ENCODE assay signal across 9 mouse cellular contexts in the genomic region with DNA sequence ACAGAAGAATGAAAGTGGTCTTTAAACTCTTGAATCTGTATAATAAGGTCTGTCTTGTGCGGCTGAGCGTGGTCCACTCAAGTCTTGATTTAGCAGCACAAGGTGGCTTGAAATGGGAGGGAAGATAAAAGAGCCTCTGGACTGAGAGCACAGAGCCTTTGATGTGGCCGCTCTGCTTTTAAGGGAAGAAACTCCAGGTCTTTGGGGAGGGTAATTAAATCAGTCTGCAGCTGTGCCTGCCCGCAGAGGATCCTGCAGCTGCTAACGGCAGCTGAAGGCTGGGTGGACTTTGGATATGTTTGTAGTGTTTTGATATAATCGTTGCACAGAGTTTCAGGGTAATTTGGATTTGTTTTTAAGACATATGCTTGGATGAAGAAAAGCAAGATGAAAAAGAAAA. TPM values are rescaled to one million over a fixed set of nuclear protein-coding genes. Genes with fewer than 3 reads are reported as not detected.
DNase-seq lines count a peak whose midpoint lies in the region; ATAC-seq and TF ChIP-seq lines count a peak whose summit lies in the region.
"Had no signal": no experiment of that assay in that cellular context is flagged by ENCODE, and none has a peak within 500 bp of the region (broad histone marks: within the 10 kb centered on the region; RNA-seq: fewer than 3 reads in every experiment).

No protein-coding gene starts in this region.

- H3K27me3 ChIP-seq in heart, embryonic 15.5 days, result no peaks in the 10 kb centered on the region
- H3K27me3 ChIP-seq in forebrain, embryonic 14.5 days (replicated peaks; ENCODE audit: control insufficient read depth, insufficient read depth, low read length), result no peaks in the 10 kb centered on the region
- H3K27me3 ChIP-seq in midbrain, embryonic 13.5 days, result no peaks in the 10 kb centered on the region

- peak overlapping the region; percentile 84 for H3K27ac ChIP-seq in heart, embryonic 15.5 days
- H3K27ac ChIP-seq in bone marrow macrophage, adult 2 months (ENCODE audit: insufficient read depth, low read depth, low read length), result peak overlapping the region; percentile 75
- no peak overlapping the region; the same call in 1 of the 2 replicates for H3K27ac ChIP-seq in forebrain, embryonic 14.5 days (ENCODE audit: low read depth, low read length)
- 0 out of 2 replicates have a peak overlapping the region, but pooled peaks have one; percentile 48 for H3K27ac ChIP-seq in midbrain, embryonic 13.5 days

- peaks cover 58% of the 10 kb centered on the region for H3K4me1 ChIP-seq in heart, embryonic 15.5 days (replicated peaks)
- H3K4me1 ChIP-seq in bone marrow macrophage, adult 2 months (ENCODE audit: control insufficient read depth, insufficient read depth, low read length), result peaks cover 53% of the 10 kb centered on the region
- no peaks in the 10 kb centered on the region; the same call in 1 of the 2 replicates for H3K4me1 ChIP-seq in forebrain, embryonic 14.5 days (ENCODE audit: control insufficient read depth, insufficient read depth, low read length)
- H3K4me1 ChIP-seq in midbrain, embryonic 13.5 days (replicated peaks), result peaks cover 33% of the 10 kb centered on the region

- 25% methylated on average over 6 of the region's 6 CpGs for WGBS in heart, embryonic 15.5 days
- 10% methylated on average over 6 of the region's 6 CpGs for WGBS in forebrain, embryonic 14.5 days
- WGBS in midbrain, embryonic 13.5 days, result 8% methylated on average over 6 of the region's 6 CpGs

- no peak for DNase-seq in heart, postnatal 25 days (ENCODE audit: low spot score)
- peak; percentile 56 for DNase-seq in forebrain, embryonic 14.5 days (ENCODE audit: low spot score)
- DNase-seq in right cerebral cortex, postnatal 25 days, result no peak
- no peak for DNase-seq in cerebellum, postnatal 10 days
- DNase-seq in left cerebral cortex, adult 11 months (ENCODE audit: low spot score), result no peak
- DNase-seq: right cerebral cortex, postnatal 4 days had no signal

- intact Hi-C loops in heart, postnatal 25 days (cut with DNase I), result no loop called here

- H3K4me2 ChIP-seq in heart, embryonic 15.5 days, result peak overlapping the region; percentile 23
- no peak overlapping the region for H3K4me2 ChIP-seq in forebrain, embryonic 14.5 days (ENCODE audit: low read length)
- no peak overlapping the region for H3K4me2 ChIP-seq in midbrain, embryonic 13.5 days (replicated peaks)

- peaks cover 5% of the 10 kb centered on the region; the same call in 1 of the 2 replicates for H3K36me3 ChIP-seq in heart, embryonic 15.5 days
- H3K36me3 ChIP-seq in forebrain, embryonic 14.5 days (ENCODE audit: control insufficient read depth, insufficient read depth, low read length), result peaks cover 2% of the 10 kb centered on the region; the same call in 1 of the 2 replicates
- H3K36me3 ChIP-seq in midbrain, embryonic 13.5 days, result peaks cover 10% of the 10 kb centered on the region; the same call in 1 of the 2 replicates

- H3K9ac ChIP-seq in heart, embryonic 15.5 days, result no peak overlapping the region
- H3K9ac ChIP-seq in forebrain, embryonic 14.5 days (ENCODE audit: low read length), result no peak overlapping the region
- no peak overlapping the region for H3K9ac ChIP-seq in midbrain, embryonic 13.5 days (replicated peaks)

- no peak for TF ChIP-seq CTCF in bone marrow macrophage, adult 2 months (IDR thresholded peaks at IDR 0.05; ENCODE audit: low read depth, low read length)

- no peak for ATAC-seq in heart, embryonic 15.5 days (replicated peaks; ENCODE audit: insufficient number of reproducible peaks, insufficient read depth, low FRiP score, low read depth)
- no peak for ATAC-seq in forebrain, embryonic 14.5 days
- peak; percentile 47 for ATAC-seq in midbrain, embryonic 13.5 days

- TF ChIP-seq POLR2A in bone marrow macrophage, adult 2 months (IDR thresholded peaks at IDR 0.05; ENCODE audit: borderline replicate concordance, low read depth, low read length), result no peak

- H3K9me3 ChIP-seq in heart, embryonic 15.5 days (replicated peaks), result no peaks in the 10 kb centered on the region
- H3K9me3 ChIP-seq in forebrain, embryonic 14.5 days (replicated peaks; ENCODE audit: control insufficient read depth, low read length), result no peaks in the 10 kb centered on the region
- H3K9me3 ChIP-seq in midbrain, embryonic 13.5 days, result no peaks in the 10 kb centered on the region

- no peak overlapping the region for H3K4me3 ChIP-seq in heart, embryonic 15.5 days
- no peak overlapping the region for H3K4me3 ChIP-seq in bone marrow macrophage, adult 2 months (ENCODE audit: insufficient read depth, low read length)
- no peak overlapping the region for H3K4me3 ChIP-seq in forebrain, embryonic 14.5 days (ENCODE audit: low read depth, low read length)
- no peak overlapping the region for H3K4me3 ChIP-seq in midbrain, embryonic 13.5 days (replicated peaks)

RNA-seq across cellular contexts. Expression of a gene that starts 33.2 kb away (rescaled TPM):
- 3.0 and 8.4 TPM in 2 replicates for polyA plus RNA-seq in heart, embryonic 15.5 days (2015; fragmentation: Nextera tagmentation; extraction: Ambion mirVana)
- total RNA-seq in heart, postnatal 25 days (2021), result under 1 TPM; 0.39 to 0.68 TPM
- polyA plus RNA-seq in bone marrow macrophage, adult 2 months (2012; ENCODE audit: insufficient read depth, insufficient read length, missing spikeins), result 3.3 and 5.3 TPM in 2 replicates
- 4.5 and 5.5 TPM in 2 replicates for polyA plus RNA-seq in forebrain, embryonic 14.5 days (2014; fragmentation: Nextera tagmentation; extraction: Ambion mirVana)
- polyA plus RNA-seq in midbrain, embryonic 13.5 days (2015; fragmentation: Nextera tagmentation; extraction: Ambion mirVana), result 3.4 and 4.6 TPM in 2 replicates

RNA-seq across cellular contexts. Expression of a gene that starts 58.7 kb away (rescaled TPM):
- 289 and 356 TPM in 2 replicates for polyA plus RNA-seq in heart, embryonic 15.5 days (2015; fragmentation: Nextera tagmentation; extraction: Ambion mirVana)
- total RNA-seq in heart, postnatal 25 days (2021), result 100 to 1,000 TPM; 211 to 235 TPM
- polyA plus RNA-seq in bone marrow macrophage, adult 2 months (2012; ENCODE audit: insufficient read depth, insufficient read length, missing spikeins), result 83.8 and 87.8 TPM in 2 replicates
- polyA plus RNA-seq in forebrain, embryonic 14.5 days (2014; fragmentation: Nextera tagmentation; extraction: Ambion mirVana), result 163 and 181 TPM in 2 replicates
- polyA plus RNA-seq in midbrain, embryonic 13.5 days (2015; fragmentation: Nextera tagmentation; extraction: Ambion mirVana), result 124 and 126 TPM in 2 replicates
